Mouse (Mus musculus) left cerebral cortex, adult 18-20 months (tissue): ENCODE results near the gene Chst8. TPM values are rescaled to one million over a fixed set of nuclear protein-coding genes. Genes with fewer than 3 reads are reported as not detected.

Experiments used
- DNase-seq, 2 experiments: peaks; one replicate each; pipeline ENCODE4 v3.0.0; 2021 to 2022; ENCODE audit warnings: low spot score in 2 of 2, mixed read lengths in 1 of 2
- total RNA-seq, 2 experiments: library from RNA; stranded (reverse); gene quantifications; 2 replicates each; pipeline ENCODE4 v1.2.3; 2021

The Chst8 gene
- total RNA-seq, 2 experiments from 2014 or later: 22.4 to 27.9 TPM

DNA sequence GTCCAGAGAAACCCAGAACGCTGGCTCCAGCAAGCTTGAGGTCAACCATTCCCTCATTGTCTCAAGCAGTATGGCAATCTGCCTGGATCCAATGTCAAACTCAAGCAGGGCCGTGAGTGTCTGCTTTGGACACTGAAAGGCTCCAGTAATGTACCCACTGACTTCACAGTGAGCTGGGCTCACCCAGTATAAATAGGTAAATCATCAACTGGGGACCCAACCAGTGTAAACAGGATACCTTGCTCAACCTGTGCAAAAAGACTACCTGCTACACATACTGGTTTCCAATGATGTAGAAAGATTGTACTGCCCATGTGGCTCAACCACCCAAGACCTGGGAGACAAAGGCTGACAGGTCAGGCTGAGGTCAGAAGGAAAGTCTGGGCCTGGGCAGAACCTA lies 7.5 kb downstream of the Chst8 start:
- DNase-seq: no peak

DNA sequence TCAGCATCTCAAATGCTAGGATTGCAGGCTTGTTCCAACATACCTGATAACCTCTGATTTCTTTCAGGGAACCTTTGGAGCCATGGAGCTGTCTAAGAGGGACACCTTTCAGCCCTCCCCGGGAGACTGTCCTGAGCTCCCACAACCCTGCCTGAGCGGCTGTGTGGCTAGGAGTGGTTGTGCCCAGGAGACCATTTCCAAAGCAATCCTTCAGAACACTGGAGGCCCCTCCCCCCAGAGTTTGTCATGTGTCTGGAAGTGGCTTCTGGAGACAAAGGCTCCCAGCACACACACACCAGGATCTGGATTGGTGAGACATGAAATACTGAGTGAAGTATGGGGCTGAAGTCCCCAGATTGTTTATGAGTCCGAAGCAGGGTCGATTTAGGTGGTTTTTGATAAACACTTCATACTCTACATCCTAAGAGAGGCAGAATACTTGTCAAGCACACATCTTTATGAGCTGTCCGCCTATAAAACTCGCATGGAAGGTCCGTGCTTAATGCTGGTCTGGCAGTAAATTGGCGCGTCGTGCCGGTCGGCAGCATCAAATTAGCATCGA lies 12.5 kb downstream of the Chst8 start:
- DNase-seq: no peak

DNA sequence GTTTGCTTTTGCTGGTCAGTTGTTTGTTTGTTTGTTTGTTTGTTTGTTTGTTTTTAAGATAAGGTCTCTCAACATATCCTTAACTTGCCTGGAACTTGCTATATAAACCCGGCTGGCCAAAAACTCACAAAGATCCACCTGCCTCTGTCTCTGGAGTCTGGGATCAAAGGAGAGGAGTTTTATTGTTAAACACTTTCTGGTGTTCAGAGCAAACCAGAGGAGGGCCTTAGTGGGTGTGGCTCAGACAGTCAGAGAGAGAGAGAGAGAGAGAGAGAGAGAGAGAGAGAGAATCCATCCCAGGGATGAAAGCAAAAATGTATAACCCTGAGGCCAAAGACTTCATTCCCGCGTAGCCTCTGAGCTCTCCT lies 13.1 kb downstream of the Chst8 start:
- DNase-seq: no peak

DNA sequence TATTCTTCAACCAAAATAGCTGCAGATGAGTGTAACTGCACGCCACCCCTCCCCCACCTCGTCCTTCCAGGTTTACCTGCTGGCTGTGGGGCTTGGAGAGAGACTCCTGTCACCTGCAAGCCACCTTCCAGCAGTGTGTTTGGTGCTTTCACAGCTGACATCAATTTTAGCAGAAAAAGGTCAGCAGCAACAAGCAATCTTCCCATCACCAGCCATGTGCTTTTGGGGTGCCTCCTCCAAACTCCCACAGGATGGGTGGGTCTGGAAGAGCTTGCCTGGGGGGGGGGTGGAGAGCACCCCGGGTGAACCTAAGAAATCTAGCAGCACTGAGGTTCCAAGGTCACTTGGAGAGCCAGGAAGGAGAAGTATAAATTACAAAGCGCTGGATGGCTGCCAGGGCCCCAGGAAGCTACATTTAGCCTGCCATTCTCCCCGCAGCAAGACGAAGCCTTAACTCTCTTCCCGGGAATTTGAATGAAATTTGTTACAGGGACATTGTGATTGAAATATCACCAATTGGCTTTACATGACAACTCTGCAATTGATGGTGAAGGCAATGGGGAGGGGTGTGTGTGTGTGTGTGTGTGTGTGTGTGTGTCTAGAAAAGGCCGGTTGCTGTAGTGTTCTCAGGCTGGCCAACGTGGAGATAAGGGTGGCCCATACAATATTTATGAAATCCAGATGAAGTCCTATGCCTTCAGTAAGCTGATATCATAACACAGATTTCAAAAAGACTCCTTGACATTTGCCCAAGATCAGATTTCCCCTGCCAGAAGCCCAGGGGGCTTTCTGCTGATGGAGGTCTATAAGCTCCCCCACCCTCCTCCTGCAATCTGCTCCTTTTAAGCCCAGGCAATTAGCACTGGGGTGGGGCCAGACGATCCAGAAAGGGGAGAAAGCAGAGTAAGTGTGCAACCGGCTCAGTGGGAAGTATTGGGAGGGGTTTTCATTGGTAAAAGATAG lies 13.8 kb downstream of the Chst8 start:
- no peak for DNase-seq

DNA sequence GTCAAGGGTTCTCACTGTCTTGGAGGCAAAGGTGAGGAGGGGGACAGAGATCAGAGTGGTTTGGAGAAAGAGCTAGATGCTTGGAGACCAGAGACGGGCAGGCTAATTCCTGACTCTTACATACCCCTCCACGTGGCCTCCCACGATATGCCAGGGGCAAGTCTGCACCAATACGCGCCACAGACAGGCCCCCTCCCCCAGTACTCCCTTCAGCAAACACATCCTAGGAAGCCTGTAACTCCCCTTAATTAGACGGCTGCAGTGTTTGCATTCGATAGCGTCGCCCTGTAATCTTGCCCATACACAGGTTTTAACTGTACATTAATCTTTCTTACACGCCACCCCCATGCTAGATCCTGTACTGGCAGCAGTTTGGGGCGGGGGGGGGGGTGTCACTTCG lies 14.5 kb downstream of the Chst8 start:
- no peak for DNase-seq

DNA sequence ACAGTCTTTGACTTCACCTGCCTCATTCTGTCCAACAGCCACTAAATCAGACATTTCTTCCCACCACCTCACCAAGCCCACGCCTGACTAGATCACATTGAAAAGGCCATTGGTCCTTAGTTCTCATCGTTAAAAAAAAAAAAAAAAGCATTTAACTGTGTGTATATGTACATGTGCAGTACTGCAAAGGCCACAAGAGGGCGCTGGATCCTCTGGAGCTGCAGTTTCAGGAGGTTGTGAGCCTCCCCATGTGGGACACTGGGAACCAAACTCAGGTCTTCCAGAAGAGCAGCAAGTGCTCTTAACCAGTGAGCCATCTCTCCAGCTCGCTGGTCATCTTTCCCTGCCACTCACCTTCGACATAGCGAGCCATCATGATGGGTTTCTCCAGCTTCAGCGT lies 22.1 kb downstream of the Chst8 start:
- no peak for DNase-seq

DNA sequence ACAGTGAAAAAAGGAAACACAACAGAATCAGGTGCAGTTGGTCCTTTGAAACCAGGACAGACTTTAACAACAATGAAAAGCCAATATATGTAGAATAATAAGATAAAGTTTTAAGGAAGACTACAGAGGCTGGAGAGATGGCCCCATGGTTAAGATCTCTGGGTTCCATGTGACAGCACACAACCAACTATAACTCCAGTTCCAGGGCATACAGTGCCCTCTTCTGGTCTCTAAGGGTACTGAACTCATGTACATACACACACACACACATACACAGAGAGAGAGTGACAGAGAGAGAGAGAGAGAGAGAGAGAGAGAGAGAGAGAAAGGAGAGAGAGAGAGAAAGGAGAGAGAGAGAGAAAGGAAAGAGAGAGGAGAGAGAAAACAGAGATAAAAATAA lies 25.3 kb downstream of the Chst8 start:
- no peak for DNase-seq

DNA sequence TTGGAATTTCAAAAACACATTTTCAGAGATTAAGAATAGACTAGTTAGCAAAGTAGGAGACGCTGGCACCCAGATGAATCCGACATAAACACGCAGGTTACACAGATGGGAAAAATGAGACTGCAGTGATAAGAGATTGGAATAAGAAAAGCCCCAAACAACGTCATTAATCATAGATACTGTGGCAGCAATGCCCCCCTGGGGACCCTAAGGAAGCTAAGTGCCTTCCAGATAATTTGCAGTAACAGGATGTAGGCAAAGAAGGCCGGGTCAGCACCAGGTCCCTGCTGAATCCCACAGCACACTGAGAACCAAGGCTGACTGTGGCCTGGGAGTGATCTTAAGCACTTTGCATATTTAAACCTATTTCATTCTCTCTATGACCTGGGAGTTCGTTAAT lies 27.5 kb downstream of the Chst8 start:
- no peak for DNase-seq

DNA sequence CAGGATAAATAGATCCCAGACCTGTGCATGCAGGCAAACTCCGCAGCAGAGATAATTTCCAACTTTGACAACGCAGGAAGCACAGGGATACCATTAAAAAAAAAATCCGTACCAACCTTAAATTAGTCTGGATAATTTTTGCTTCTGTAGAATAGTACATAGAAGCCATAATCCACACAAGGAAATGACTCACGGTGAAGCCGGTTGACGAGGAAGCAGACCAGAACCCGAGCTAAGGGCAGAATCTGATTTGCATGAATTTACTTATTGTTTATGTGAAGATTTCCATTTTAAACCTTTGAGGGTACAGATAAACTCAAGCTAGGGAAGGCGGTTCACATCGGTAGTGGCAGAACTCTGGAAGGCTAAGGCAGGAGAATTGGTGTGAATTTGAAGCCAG lies 28.0 kb downstream of the Chst8 start:
- DNase-seq: peak in 1 of 2 experiments; percentile 16

DNA sequence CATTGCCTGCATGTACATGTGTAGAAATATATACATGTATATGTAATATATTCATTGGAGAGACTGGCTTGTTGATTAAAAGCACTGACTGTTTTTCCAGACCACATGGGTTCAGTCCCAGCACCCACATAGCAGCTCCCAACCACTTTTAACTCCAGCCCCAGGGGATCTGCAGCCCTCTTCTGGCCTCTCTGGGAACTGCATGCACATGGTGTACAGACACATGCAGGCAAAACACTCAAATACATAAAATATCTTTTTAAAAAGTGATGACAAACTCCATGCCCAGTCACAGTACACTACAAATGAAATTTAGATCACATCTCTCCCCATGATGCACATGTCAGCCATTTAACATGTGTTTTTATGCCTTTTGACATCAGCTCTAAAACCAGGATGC lies 30.5 kb downstream of the Chst8 start:
- no peak for DNase-seq

DNA sequence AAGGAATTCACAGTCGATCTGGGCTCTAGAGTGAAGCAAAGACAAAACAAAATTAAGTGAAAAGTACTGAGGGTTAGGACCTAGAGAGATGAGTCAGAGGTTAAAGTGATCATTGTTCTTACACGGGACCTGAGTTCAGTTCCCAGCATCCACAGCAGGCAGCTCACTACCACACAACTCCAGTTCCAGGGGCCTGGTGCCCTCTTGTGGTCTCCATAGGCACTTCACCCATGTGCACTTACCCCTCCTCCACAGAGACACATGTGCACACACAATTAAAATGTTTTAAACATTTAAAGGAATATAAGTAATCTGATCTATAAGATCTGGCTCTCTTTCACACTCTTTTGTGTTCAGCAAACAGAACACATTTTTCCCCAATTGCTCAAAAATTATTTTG lies 31.3 kb downstream of the Chst8 start:
- no peak for DNase-seq

DNA sequence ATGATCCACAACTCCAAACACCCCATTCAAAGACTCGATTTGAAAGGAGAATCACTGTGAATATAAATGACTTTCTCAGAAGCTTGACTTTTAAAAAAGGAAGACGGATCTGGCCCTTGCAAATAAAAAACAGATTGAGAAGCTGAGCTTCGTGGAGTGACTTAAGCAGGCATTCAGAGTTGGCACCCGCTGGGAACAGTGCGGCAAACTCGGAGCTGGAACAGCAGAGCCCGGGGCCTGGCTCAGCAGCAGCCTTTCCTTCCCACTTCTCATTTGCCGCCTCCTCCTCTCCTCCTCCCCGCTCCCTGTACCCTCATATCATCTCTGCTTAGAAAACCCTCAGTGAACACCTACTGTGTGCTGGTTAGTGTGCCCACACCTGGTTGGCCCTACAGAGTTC lies 34.1 kb downstream of the Chst8 start:
- DNase-seq: peak; percentile 67 to 78

DNA sequence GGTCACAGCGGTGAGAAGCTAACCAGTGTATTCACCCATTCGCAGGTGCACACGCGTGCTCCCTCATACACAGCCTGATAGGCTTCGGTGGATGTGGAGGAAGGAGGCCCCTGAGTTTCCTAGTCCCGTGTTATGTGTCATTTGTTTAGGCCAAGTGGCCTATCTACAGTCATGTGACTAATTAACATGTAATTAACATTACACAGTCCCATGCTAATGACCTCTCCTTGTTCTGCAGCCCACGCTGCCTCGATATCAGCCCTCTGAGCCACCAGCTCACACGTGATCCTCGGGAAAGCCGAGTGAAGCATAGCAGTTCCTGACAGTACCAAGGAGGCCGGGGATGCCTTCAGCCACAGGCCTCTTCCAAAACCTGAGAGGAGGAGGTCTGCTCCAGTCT lies 36.9 kb downstream of the Chst8 start:
- no peak for DNase-seq

DNA sequence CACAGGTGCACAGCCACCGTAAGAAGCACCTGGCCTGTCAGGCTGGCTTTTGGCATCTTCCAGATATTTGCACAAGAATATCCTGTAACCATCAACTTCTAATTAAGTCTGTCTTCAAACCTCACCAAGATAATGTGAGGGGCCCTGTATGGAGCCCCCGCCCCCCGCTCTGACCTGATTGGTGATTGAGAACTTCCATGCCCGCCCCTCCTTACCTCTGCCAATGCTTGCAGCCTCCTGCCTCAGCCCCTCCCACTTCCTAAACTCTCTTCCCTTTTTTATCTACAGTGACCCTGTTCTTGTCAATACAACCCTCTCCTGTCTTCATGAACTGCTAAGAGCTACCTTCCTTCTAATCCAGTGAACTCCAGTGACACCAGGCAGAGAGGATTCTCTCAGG lies 37.6 kb downstream of the Chst8 start:
- DNase-seq: no peak

DNA sequence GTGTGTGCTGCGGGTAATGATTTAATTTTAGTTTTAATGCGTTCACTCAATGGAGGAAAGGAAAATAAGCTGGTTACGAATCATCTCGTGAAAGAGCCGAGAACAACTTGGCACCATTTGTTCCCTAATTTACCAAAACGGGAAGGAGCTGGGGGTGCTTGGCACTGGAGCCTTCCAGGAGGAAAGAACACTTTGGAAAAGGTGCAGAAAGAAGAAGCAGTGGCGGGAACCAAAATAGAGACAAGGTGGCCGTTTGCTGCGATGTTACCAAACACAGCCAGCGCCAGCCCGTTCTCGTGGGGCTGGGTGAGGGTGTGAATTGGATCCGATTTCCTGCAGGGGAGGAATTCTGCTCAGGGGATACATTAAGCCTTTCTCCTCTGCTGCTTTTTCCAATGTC lies 38.5 kb downstream of the Chst8 start:
- DNase-seq: peak; percentile 58 to 70

DNA sequence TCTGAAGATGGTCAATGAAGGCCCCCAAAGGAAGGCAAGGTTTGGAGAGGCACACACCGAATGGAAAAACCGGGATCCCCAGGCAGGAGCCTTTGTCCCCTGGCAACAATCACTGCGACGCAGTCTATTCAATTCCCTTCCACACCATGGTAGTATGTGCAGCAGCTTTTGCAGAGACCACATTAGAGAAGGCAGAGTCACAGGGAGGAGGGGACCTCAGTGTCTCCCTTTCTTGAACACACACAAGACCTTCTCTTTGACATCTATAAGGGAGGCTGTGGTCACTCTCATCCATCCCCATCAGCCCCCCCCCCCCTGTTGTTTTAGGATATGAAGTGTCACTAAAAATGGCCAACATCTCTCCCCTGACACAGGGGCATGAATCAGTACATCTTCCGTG lies 39.2 kb downstream of the Chst8 start:
- DNase-seq: no peak

DNA sequence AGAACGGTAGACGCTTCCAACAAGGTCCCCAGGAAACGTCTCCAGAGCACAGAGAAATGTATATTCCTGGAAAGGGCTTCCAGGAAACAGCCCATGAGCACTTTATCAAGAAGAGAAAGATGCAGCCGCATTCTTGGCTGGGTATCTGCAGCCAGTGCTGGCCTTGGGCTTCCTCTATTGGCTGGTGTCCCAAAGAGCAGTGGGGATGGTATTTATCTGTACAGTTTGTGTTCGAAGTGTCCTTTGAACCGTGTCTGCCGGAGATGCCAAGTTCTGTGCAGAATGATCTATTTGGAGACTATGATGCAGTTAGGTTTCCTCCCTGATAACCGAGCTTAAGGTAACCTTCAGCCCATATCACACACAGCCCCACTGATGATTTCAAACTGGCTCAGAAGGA lies 43.0 kb downstream of the Chst8 start:
- no peak for DNase-seq

DNA sequence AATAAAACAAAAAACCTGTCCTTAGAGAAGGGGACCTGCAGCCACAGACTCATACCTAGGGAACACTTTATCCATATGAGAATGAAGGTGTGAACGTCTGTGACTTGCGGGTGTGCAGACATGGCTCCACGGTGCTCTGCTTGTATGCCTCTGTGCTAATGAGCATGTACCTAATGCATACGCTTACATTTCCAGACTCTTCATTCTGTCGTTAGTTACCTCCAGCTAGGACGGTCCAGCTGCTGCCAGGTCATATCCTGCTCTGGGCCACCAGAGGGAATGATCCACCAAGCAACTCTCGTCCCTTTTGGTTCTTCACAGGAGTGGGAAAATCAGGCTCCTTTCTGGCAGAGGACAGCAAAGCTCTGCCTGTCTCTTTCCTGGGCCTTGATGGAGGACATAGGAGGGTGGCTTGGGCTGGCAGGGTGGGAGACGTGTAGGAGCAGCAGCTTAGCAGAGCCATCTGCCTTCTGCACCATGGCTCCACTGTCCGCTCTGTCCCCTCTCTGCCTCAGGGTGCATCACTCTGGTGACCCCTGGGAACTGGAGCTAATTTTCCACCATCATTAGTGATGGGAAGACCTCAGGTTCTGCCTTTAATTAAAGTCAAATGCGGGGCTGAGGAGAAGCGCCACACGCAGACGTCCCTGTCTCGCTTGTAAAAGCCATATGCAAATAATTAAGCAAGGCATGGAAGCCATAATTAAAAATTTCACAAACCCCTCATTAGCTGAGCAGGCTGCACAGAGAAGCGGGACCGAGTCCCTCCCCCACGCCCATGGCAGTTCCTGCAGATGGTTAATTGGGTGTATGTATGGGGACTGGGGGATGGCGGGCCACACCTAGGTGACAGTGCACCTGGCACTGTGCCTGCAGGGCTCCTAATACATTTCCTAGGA lies 48.0 kb downstream of the Chst8 start:
- no peak for DNase-seq

DNA sequence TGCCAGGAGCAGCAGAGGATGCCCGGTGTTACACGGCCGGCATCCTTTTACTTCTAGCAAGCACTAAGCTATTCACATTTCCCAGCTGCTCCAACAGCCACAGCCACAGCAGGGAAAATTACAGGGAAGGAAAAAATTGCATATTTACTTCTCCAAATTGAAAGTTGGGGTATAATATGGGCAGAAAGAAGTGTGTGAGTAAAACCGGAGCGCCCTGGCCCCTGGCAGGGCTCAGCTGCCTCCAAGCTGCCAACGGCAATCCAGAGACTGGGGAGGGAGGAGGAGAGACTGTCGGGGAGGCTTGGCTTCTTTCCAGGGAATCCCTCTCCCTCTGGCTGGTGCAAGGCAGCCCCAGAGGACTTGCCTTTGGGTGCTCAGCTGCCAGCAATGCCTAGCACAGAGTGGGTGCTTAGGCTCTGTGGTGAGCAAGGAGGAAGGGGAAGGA lies 53.1 kb downstream of the Chst8 start:
- peak; percentile 50 to 62 for DNase-seq

DNA sequence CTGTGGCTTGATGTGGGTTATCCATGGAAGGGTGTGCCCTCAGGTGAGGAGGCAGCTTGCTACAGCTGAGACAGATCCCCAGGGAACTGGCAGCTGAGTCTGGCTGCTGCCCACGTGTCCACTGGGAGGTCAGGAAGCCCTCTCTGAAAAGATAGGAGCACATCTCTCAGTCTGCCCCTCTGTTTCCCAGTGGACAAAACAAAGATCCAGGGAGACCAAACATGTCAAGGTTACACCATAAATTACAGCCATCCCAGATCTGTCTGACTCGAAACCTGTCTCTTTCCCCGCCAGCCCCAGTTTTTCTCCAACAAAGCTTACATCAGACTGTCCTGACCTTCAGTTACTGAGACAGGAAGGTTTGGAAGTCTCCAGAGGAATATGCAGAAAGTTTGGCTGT lies 53.8 kb downstream of the Chst8 start:
- DNase-seq: no peak

DNA sequence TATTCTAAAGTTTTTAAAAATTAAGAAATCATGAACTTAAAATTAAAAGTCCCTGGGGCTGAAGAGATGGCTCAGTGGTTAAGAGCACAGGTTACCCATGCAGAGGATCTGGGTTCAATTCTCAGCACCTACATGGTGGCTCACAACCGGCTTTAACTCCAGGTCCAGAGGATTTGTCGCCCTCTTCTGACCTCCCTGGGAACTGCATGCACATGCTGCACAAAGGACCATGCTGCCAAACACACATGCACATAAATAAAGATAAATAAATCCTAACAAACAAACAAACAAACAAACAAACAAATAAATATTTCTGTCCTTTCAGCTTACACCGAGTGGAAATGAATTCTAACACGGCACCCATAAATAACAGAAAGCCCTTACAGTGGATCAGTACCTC lies 55.0 kb downstream of the Chst8 start:
- DNase-seq: no peak
